Mouse (Mus musculus) erythroblast, embryonic 14.5 days (primary cell): ENCODE measurements around the gene Fblim1. TPM values are rescaled to one million over a fixed set of nuclear protein-coding genes. Genes with fewer than 3 reads are reported as not detected.

ENCODE experiments used
- H3K27me3 ChIP-seq: 2 replicates; pipeline ENCODE4 v1.6.1; 2012; ENCODE audit warnings: inconsistent platforms; ENCODE audit not compliant: control insufficient read depth
- H3K36me3 ChIP-seq: 2 replicates; pipeline ENCODE4 v1.6.1; 2012; ENCODE audit warnings: mild to moderate bottlenecking, inconsistent platforms; ENCODE audit not compliant: control insufficient read depth
- H3K4me1 ChIP-seq: 2 replicates; pipeline ENCODE4 v1.6.1; 2012; ENCODE audit warnings: inconsistent platforms; ENCODE audit not compliant: control insufficient read depth
- H3K4me3 ChIP-seq: replicated peaks from 2 replicates; pipeline ENCODE3; 2012; ENCODE audit warnings: moderate library complexity, mild to moderate bottlenecking, inconsistent platforms
- H3K9me3 ChIP-seq: 2 replicates; pipeline ENCODE4 v1.6.1; 2012; ENCODE audit warnings: low read length, inconsistent platforms, mixed read lengths; ENCODE audit not compliant: control insufficient read depth
- GATA1 ChIP-seq: IDR thresholded peaks from 2 replicates; pipeline ENCODE4 v1.6.1; 2012; ENCODE audit warnings: low read length, inconsistent platforms, mixed read lengths
- TAL1 ChIP-seq: IDR thresholded peaks from 3 replicates; pipeline ENCODE4 v1.6.1; 2012; ENCODE audit warnings: low read length, inconsistent platforms, mixed read lengths
- polyA plus RNA-seq: library from polyadenylated mRNA; stranded (reverse); fragments of >175 nt; gene quantifications from 2 replicates; pipeline ENCODE4 v1.2.3, GENCODE M21; 2012

Fblim1 gene
- polyA plus RNA-seq, 1 experiment = 0.02 TPM

DNA sequence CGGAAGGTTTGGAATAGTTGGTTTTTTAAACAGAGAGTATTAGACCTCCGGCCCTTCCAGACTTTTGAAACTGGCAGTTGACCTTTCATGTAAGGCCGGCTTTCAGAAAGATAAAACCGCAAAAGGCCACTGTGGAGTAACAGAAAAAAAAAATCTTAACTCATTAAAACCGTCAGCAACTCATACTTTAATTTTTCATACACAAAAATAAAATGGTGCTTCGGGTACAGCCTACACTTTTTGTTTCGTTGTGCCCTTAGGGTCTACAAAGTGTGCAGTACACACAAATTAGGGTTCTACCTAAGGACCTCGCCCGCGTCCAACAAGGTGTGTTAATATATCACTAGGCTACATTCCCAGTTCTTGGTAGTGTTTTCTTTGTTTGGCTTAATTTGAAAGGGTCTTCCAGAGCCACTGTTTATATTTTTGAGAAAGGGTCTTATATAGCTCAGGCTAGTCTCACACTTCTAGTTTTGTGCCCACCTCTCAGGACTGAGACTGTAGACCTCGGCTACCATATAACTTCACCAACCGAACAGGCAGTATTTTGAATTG lies 66.6 kb downstream of the Fblim1 start:
- peaks cover 52% of the 10 kb centered on the region for H3K4me1 ChIP-seq
- no peaks in the 10 kb centered on the region for H3K27me3 ChIP-seq
- no peak for TF ChIP-seq GATA1
- no peak for TF ChIP-seq TAL1
- no peaks in the 10 kb centered on the region for H3K36me3 ChIP-seq
- H3K4me3 ChIP-seq = peak overlapping the region; percentile 96
- H3K9me3 ChIP-seq = no peaks in the 10 kb centered on the region

- no peaks in the 10 kb centered on the region for H3K27me3 ChIP-seq
- H3K9me3 ChIP-seq = no peaks in the 10 kb centered on the region
- TF ChIP-seq TAL1 (no peak), GATA1 (no peak)
- H3K4me1 ChIP-seq = peaks cover 56% of the 10 kb centered on the region
- H3K4me3 ChIP-seq = peak within 1 kb of the TSS; percentile 96
- H3K36me3 ChIP-seq = no peaks in the 10 kb centered on the region
Measured at GRCm38 (mm10) chr4:141538408-141539212, 67.3 kb downstream of the Fblim1 start, which contains the start of gene Spen. TSS of gene Spen (minus strand) at chr4:141538597.

GRCm38 (mm10) chr4:141537706-141538407 lies 68.0 kb downstream of the Fblim1 start:
- Histone ChIP-seq H3K4me3 (peak overlapping the region; percentile 96), H3K36me3 (no peaks in the 10 kb centered on the region), H3K9me3 (no peaks in the 10 kb centered on the region), H3K4me1 (peaks cover 61% of the 10 kb centered on the region), H3K27me3 (no peaks in the 10 kb centered on the region)
- TF ChIP-seq TAL1 (no peak), GATA1 (no peak)

DNA sequence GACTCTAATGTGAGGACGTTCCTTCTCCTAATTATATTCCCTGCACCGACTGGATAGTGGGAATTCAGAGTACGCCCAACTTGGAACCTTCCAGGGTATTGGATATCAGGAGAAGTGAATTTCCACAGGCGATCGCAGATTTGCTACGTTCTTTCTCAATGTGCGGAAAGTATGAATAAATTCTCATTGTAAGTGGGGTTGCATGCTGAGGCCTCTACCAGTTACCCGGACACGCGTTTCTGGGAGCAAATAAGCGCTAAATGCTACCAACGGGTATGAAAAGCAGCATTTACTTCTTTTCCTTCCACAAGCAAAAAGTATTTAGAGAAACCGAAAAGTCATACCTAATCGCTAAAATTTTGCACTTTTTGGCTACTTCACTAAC lies 68.7 kb downstream of the Fblim1 start:
- no peaks in the 10 kb centered on the region for H3K9me3 ChIP-seq
- peaks cover 68% of the 10 kb centered on the region for H3K4me1 ChIP-seq
- TF ChIP-seq GATA1 (no peak), TAL1 (no peak)

DNA sequence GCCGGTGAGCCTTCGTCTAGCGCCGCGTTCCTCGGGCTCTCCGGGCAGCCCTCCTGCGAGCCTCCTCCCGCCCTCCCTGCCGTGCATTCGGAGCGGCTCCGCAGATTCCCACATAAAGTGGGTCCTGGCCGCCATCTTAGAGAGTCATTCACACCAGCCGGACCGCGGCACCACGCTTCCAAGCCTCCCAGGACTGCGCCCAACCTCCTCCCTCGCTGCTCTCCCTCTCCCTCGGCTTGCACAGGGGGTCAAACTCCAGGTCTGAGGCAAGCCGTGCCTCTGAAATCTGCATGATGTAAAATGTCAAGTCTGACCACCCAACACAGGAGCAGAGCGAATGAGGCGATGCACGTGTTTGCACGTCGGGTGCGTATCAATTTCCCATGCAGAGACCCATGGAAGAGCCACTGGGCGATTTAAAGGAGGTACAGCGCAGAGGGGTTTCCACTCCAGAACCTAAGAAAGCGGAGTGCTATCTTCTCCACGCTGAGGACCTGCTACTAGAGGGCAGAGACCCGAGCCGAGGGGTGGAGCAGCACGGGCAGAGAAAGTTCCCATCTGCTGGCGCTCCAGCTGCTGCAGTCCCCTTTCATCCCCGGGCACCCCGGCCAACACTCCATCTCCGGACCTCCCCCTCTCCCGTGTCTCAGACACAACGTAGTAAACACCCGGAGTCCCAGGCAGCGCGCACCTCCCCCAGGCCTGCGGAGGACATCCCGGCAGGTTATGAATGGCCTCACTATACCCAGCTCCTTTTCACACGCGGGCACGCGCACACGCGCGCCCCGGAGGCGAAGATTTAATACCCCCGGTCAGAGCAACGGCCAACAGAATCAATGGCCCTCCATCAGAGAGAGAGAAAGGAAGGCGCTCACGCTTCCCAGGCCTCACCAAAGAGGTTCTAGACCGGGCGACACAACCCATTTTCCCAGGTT lies 69.3 kb downstream of the Fblim1 start:
- no peaks in the 10 kb centered on the region for H3K9me3 ChIP-seq
- H3K4me3 ChIP-seq = peak overlapping the region; percentile 96
- no peaks in the 10 kb centered on the region for H3K27me3 ChIP-seq
- no peak for TF ChIP-seq TAL1
- no peak for TF ChIP-seq GATA1
- peaks cover 69% of the 10 kb centered on the region for H3K4me1 ChIP-seq
- no peaks in the 10 kb centered on the region for H3K36me3 ChIP-seq

More for the DNA sequence above, 68.7 kb downstream of the Fblim1 start:
- peak overlapping the region; percentile 96 for H3K4me3 ChIP-seq
- H3K36me3 ChIP-seq = no peaks in the 10 kb centered on the region
- H3K27me3 ChIP-seq = no peaks in the 10 kb centered on the region

- Histone ChIP-seq H3K36me3 (peaks cover 11% of the 10 kb centered on the region), H3K27me3 (no peaks in the 10 kb centered on the region), H3K9me3 (no peaks in the 10 kb centered on the region), H3K4me1 (peaks cover 67% of the 10 kb centered on the region), H3K4me3 (peak overlapping the region; percentile 96)
- TF ChIP-seq GATA1 (no peak), TAL1 (no peak)
Measured at GRCm38 (mm10) chr4:141534947-141535680, 70.8 kb downstream of the Fblim1 start.

DNA sequence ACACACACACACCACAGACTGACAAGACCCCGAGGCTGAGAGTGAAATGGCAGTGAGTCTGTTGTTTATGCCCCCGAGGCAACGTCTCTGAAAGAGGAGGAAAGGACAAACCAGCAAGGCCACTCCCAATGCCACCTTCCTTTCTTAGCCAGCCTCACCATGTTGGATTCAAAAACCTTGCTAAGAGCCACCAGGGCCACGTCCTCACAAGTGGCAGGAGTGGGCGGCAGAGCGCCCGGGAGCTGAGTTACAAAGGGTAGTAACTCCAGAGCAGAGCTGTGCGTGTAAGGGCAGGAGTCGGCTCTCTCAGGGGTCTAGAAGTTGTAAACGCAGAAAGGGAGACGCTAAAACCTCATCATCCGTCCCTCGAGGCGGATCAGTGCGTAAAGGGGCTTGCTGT lies 74.9 kb downstream of the Fblim1 start:
- no peak for TF ChIP-seq GATA1
- Histone ChIP-seq H3K27me3 (no peaks in the 10 kb centered on the region), H3K9me3 (no peaks in the 10 kb centered on the region), H3K4me1 (peaks cover 73% of the 10 kb centered on the region), H3K36me3 (peaks cover 26% of the 10 kb centered on the region), H3K4me3 (no peak overlapping the region)

- TF ChIP-seq GATA1 = no peak
- TF ChIP-seq TAL1 = no peak
- Histone ChIP-seq H3K27me3 (no peaks in the 10 kb centered on the region), H3K36me3 (peaks cover 36% of the 10 kb centered on the region), H3K4me3 (no peak overlapping the region), H3K4me1 (peaks cover 70% of the 10 kb centered on the region), H3K9me3 (no peaks in the 10 kb centered on the region)
Measured at GRCm38 (mm10) chr4:141528938-141529337, 77.0 kb downstream of the Fblim1 start.
